Mouse (Mus musculus) E14TG2a.4 (cell line): ENCODE results near the gene Fam192a.

Experiments used
- CTCF ChIP-seq: conservative IDR thresholded peaks from 2 replicates; pipeline ENCODE4 v1.5.1; 2014; ENCODE audit warnings: low read length
- NANOG ChIP-seq: IDR thresholded peaks from 2 replicates; pipeline ENCODE4 v1.6.1; 2014; ENCODE audit warnings: borderline replicate concordance, low read length, mixed read lengths
- POU5F1 ChIP-seq: IDR thresholded peaks from 2 replicates; pipeline ENCODE4 v1.6.1; 2014; ENCODE audit warnings: low read length, borderline replicate concordance

- TF ChIP-seq CTCF (no peak), POU5F1 (no peak), NANOG (no peak)
Observed at GRCm38 (mm10) chr8:94540889-94541795, 60.7 kb downstream of the Fam192a start.
